Mouse (Mus musculus) lung, postnatal 0 days (tissue): ENCODE results near the gene Stx6. TPM values are rescaled to one million over a fixed set of nuclear protein-coding genes. Genes with fewer than 3 reads are reported as not detected.

Experiments
- ATAC-seq: fragments of 200-750 bp; cut with Nextera tagmentation; 2 replicates; pipeline ENCODE4 v1.8.0; 2017; ENCODE audit warnings: moderate library complexity
- DNase-seq: peaks from one replicate; pipeline ENCODE4 v3.0.0-alpha.2; 2016; ENCODE audit warnings: low spot score
- H3K27ac ChIP-seq: fragments of 300-500 bp; sonication (generic); 2 replicates; pipeline ENCODE4 v1.5.1; 2014; ENCODE audit warnings: antibody characterized with exemption, mild to moderate bottlenecking, low read length, mixed read lengths
- H3K27me3 ChIP-seq: fragments of 300-500 bp; sonication (generic); replicated peaks from 2 replicates; pipeline ENCODE4 v1.6.1; 2014; ENCODE audit warnings: low read length, mixed read lengths; ENCODE audit not compliant: insufficient read depth
- H3K36me3 ChIP-seq: fragments of 300-500 bp; sonication (generic); 2 replicates; pipeline ENCODE4 v1.6.1; 2014; ENCODE audit warnings: low read length, mixed read lengths; ENCODE audit not compliant: insufficient read depth
- H3K4me1 ChIP-seq: fragments of 300-500 bp; sonication (generic); 2 replicates; pipeline ENCODE4 v1.6.1; 2014; ENCODE audit warnings: antibody characterized with exemption, low read depth, low read length, mixed read lengths; ENCODE audit not compliant: insufficient read depth
- H3K4me2 ChIP-seq: fragments of 300-500 bp; sonication (generic); replicated peaks from 2 replicates; pipeline ENCODE4 v1.6.1; 2014; ENCODE audit warnings: low read depth, mild to moderate bottlenecking, low read length, moderate library complexity, mixed read lengths
- H3K4me3 ChIP-seq: fragments of 300-500 bp; sonication (generic); 2 replicates; pipeline ENCODE4 v1.5.1; 2014; ENCODE audit warnings: low read depth, low read length
- H3K9ac ChIP-seq: fragments of 300-500 bp; sonication (generic); replicated peaks from 2 replicates; pipeline ENCODE4 v1.6.1; 2014; ENCODE audit warnings: low read depth, mild to moderate bottlenecking
- H3K9me3 ChIP-seq: fragments of 300-500 bp; sonication (generic); 2 replicates; pipeline ENCODE4 v1.6.1; 2016; ENCODE audit warnings: low read length, mixed read lengths
- CTCF ChIP-seq: IDR thresholded peaks from 2 replicates; pipeline ENCODE4 v1.5.1; 2016; ENCODE audit warnings: antibody characterized with exemption, mild to moderate bottlenecking
- EP300 ChIP-seq: IDR thresholded peaks from 2 replicates; pipeline ENCODE4 v1.6.1; 2016; ENCODE audit warnings: antibody characterized with exemption, mild to moderate bottlenecking, control low read depth
- WGBS: fragments of 180-500 bp; shearing (Covaris S2); extraction: QIAGEN DNeasy Blood & Tissue Kit; methylation state at CpG from one replicate; pipeline ENCODE4 v1.1.7; 2014; 5-methylcytosine and 5-hydroxymethylcytosine counted together
- polyA plus RNA-seq: library from polyadenylated mRNA; unstranded; fragments of >200 nt; fragmentation: Nextera tagmentation; extraction: Ambion mirVana; gene quantifications from 2 replicates; pipeline ENCODE4 v1.2.1, GENCODE M21; 2015

The Stx6 gene
- polyA plus RNA-seq, 1 experiment from 2014 or later = 74.3 TPM

GRCm38 (mm10) chr1:155192805-155193368, 34.4 kb downstream of the Stx6 start:
- no peak overlapping the region for H3K4me2 ChIP-seq
- H3K9ac ChIP-seq = no peak overlapping the region
- DNase-seq (no peak), ATAC-seq (no peak)
- no peak overlapping the region for H3K4me3 ChIP-seq
- no peak for TF ChIP-seq EP300
- no peak for TF ChIP-seq CTCF
- H3K27me3 ChIP-seq = no peaks in the 10 kb centered on the region
- 63% methylated on average over 15 of the region's 15 CpGs for WGBS
- no peaks in the 10 kb centered on the region for H3K9me3 ChIP-seq
- H3K4me1 ChIP-seq = no peaks in the 10 kb centered on the region
- no peak overlapping the region for H3K27ac ChIP-seq
- peaks cover 14% of the 10 kb centered on the region for H3K36me3 ChIP-seq

- H3K27me3 ChIP-seq = no peaks in the 10 kb centered on the region
- H3K9me3 ChIP-seq = no peaks in the 10 kb centered on the region
- DNase-seq (peak; percentile 63), ATAC-seq (peak; percentile 80)
- H3K4me2 ChIP-seq = no peak overlapping the region
- TF ChIP-seq CTCF = no peak
- no peak for TF ChIP-seq EP300
- H3K4me1 ChIP-seq = no peaks in the 10 kb centered on the region
- H3K27ac ChIP-seq = no peak overlapping the region
- H3K36me3 ChIP-seq = peaks cover 10% of the 10 kb centered on the region
- no peak overlapping the region for H3K9ac ChIP-seq
- 55% methylated on average over 4 of the region's 4 CpGs for WGBS
- H3K4me3 ChIP-seq = no peak overlapping the region
Observed at GRCm38 (mm10) chr1:155196691-155197090, 38.2 kb downstream of the Stx6 start.

GRCm38 (mm10) chr1:155199522-155199921, 41.0 kb downstream of the Stx6 start:
- DNase-seq = peak; percentile 51
- H3K9ac ChIP-seq = no peak overlapping the region
- no peak for TF ChIP-seq EP300
- TF ChIP-seq CTCF = no peak
- H3K36me3 ChIP-seq = peaks cover 4% of the 10 kb centered on the region
- no peak overlapping the region for H3K27ac ChIP-seq
- ATAC-seq = peak; percentile 40
- no peaks in the 10 kb centered on the region for H3K27me3 ChIP-seq
- 61% methylated on average over 6 of the region's 6 CpGs for WGBS
- H3K4me2 ChIP-seq = no peak overlapping the region
- no peaks in the 10 kb centered on the region for H3K4me1 ChIP-seq
- no peak overlapping the region for H3K4me3 ChIP-seq
- H3K9me3 ChIP-seq = no peaks in the 10 kb centered on the region

- no peak for DNase-seq
- Histone ChIP-seq H3K9ac (no peak overlapping the region), H3K4me1 (no peaks in the 10 kb centered on the region), H3K4me3 (no peak overlapping the region), H3K9me3 (no peaks in the 10 kb centered on the region), H3K4me2 (no peak overlapping the region), H3K27ac (no peak overlapping the region), H3K27me3 (no peaks in the 10 kb centered on the region), H3K36me3 (no peaks in the 10 kb centered on the region; the same call in 1 of the 2 replicates)
- TF ChIP-seq EP300 (no peak), CTCF (no peak)
- WGBS = 71% methylated on average over 2 of the region's 2 CpGs
- no peak for ATAC-seq
Observed at GRCm38 (mm10) chr1:155200967-155201366, 42.5 kb downstream of the Stx6 start.

DNA sequence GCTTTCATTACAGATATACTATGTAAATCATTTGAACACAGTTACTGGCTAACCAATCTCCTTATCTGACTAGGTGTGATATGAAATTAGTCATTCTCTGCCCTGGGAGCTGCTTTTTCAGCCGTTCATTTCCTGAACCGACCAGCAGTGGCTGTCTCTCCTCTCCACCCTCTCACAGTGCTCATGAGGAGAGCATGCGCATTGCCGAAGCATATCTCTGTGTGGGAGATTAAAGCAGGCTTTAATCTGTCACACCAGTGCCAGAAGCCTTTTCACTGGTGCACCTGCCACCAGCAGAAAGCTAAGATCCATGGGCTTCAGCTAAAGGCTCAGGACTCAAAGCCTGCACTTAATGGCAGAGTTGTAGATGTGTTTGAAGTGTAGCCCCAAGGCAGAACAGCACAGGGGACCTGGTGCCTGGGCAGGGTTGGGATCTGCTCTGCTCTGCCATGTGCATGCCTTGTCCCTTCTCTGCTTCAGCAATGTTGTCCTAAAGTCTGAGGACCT, 42.9 kb downstream of the Stx6 start:
- Histone ChIP-seq H3K36me3 (no peaks in the 10 kb centered on the region; the same call in 1 of the 2 replicates), H3K9ac (no peak overlapping the region), H3K4me2 (no peak overlapping the region), H3K27me3 (no peaks in the 10 kb centered on the region), H3K4me1 (no peaks in the 10 kb centered on the region), H3K9me3 (no peaks in the 10 kb centered on the region), H3K27ac (no peak overlapping the region), H3K4me3 (no peak overlapping the region)
- DNase-seq (no peak), ATAC-seq (no peak)
- 45% methylated on average over 4 of the region's 4 CpGs for WGBS
- no peak for TF ChIP-seq EP300

DNA sequence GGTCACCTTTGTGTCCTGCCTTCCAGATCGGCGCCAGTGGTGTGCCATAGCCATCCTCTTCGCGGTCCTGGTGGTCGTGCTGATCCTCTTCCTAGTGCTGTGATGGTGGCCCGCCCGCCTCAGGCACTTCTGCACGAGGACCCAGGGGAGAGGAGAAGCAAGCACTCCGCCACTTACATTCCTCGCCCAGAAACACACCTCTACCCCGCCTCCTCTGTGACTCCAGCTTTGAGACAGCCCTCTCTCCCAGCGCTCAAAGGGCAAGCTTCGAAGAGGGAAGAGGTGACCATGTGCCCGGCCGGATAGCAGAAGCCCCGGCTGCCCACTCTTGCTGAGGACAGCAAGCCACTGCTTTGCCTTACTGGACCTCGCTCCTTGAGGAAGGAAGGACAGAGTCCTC, 43.4 kb downstream of the Stx6 start:
- Histone ChIP-seq H3K4me2 (no peak overlapping the region), H3K9ac (no peak overlapping the region), H3K36me3 (no peaks in the 10 kb centered on the region; the same call in 1 of the 2 replicates), H3K27ac (no peak overlapping the region), H3K4me1 (no peaks in the 10 kb centered on the region), H3K4me3 (no peak overlapping the region), H3K27me3 (no peaks in the 10 kb centered on the region), H3K9me3 (no peaks in the 10 kb centered on the region)
- peak; percentile 75 for ATAC-seq
- WGBS = 68% methylated on average over 17 of the region's 17 CpGs
- DNase-seq = peak; percentile 76
- TF ChIP-seq CTCF (no peak), EP300 (no peak)
